Mouse (Mus musculus): ENCODE data around the gene Trim37. TPM values are rescaled to one million over a fixed set of nuclear protein-coding genes. Genes with fewer than 3 reads are reported as not detected.
A peak's percentile ranks its signal among the peaks of the same experiment; 100 is the strongest.

Gene Trim37
- total RNA-seq (2012; rRNA removed): 36.9 and 39.2 TPM in 2 replicates

DNA sequence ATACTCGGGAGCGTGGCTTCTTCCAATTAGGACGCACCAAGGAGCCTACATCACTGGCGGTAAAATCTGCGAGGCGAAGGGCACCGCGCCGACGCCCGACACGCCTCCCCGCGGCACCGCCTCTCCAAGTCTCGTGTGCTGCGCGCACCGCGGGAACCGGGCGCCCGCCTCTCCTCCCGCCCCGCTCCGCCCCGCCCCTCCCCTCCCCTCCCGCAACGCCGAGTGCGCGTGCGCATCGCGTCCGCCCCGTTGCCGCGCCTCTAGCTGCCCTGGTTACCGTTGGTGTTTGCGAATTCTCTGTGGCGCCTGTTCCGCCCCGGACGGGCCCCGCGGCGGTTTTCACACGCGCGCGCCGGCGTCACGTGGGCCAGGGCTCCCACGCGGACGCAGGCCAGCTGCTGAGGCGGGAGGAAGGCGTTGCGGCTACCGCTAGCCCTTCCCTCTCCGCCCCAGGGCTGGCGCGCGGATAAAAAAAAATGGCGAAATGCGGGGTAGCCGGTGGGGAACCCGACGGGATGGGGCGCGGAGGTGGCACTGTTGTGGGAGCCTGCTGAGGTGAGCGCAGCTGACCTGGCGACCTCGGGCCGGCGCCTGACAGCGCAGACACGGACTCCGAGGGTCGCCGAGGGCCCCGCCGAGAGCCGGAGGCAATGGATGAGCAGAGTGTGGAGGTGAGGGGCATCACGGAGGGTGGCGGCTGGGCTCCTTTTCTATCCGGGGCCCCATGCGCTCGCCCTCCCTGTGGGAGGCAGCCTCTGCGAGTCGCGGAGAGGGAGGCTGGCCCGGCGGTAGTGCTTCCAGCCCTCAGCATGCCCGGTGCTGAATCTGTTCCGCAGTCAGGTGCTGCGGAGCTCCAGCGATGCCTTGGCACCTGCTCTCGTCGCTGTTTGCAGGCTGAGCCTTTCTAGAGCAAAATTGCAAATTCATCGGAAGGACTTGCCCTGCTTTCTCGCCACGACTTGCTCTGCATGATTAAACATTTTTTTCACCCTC lies at the start of gene Trim37:
Trim37 (plus strand) TSS at position 254 of the 993 bp plus-strand sequence.
- 0 out of 2 replicates have a peak, but pooled peaks have one; percentile 10 for TF ChIP-seq ZNF384 (IDR thresholded peaks at IDR 0.05; ENCODE audit: low read depth, low read length)
- TF ChIP-seq ZC3H11A (IDR thresholded peaks at IDR 0.05; ENCODE audit: borderline replicate concordance, low read depth, low read length): no peak
- no peak for TF ChIP-seq HCFC1 (IDR thresholded peaks at IDR 0.05; ENCODE audit: borderline replicate concordance, insufficient read depth, low read length)
- TF ChIP-seq MAFK (IDR thresholded peaks at IDR 0.05; ENCODE audit: insufficient read depth, low read depth, low read length): no peak
- TF ChIP-seq CHD2 (IDR thresholded peaks at IDR 0.05; ENCODE audit: low read depth, low read length): peak; percentile 13; the same call in 1 of the 2 replicates
- Histone ChIP-seq H3K4me3 (ENCODE audit: insufficient read depth in 1 of 2, low read depth in 1 of 2, low read length in 2 of 2, poor library complexity in 1 of 2, severe bottlenecking in 1 of 2) (peak within 1 kb of the TSS; percentile 93 to 99), H3K9ac (ENCODE audit: insufficient read depth, low read depth, low read length, poor library complexity, severe bottlenecking) (peak within 1 kb of the TSS; percentile 98), H3K36me3 (ENCODE audit: control insufficient read depth, insufficient read depth, low read length, poor library complexity, severe bottlenecking) (peaks cover 18% of the 10 kb centered on the region), H3K9me3 (ENCODE audit: control insufficient read depth, insufficient read depth, low read depth, low read length) (no peaks in the 10 kb centered on the region), H3K4me1 (ENCODE audit: control insufficient read depth in 2 of 2, insufficient read depth in 2 of 2, low read length in 2 of 2, poor library complexity in 1 of 2) (peaks cover 0 to 4% of the 10 kb centered on the region in 2 experiments; a peak in 1 of 4 replicates), H3K27ac (ENCODE audit: insufficient read depth, low read depth, low read length, poor library complexity, severe bottlenecking) (peak within 1 kb of the TSS; percentile 89)
- peak; percentile 79 for DNase-seq (ENCODE audit: low read depth, low spot score)
- in situ Hi-C loops (cut with MboI; ENCODE audit: low sequenced_read_pairs in 2 of 2, unreplicated experiment in 2 of 2): no loop called here

DNA sequence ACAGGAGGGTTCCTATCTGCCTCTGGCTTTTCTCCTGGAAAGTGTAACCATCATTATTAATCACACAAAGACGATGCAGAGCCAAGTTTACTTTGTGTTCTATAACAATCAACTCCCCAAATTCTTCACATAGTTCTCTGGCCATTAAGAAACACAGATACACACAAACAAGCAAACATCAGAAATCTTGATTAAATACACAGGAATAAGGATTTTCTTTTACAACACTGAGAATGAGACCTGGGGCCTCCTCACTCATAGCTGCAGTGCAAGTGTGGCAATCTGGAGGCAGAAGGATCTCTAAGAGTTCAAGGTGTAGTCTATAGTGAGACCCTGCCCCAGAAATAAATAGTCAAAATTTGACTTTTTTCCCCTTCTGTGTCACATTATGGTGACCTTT lies 43.2 kb upstream of the Trim37 start:
- DNase-seq (ENCODE audit: low read depth, low spot score): no peak
- H3K9me3 ChIP-seq (ENCODE audit: control insufficient read depth, insufficient read depth, low read depth, low read length): no peaks in the 10 kb centered on the region
- no peak overlapping the region for H3K27ac ChIP-seq (ENCODE audit: insufficient read depth, low read depth, low read length, poor library complexity, severe bottlenecking)
- H3K4me3 ChIP-seq (ENCODE audit: insufficient read depth in 1 of 2, low read depth in 1 of 2, low read length in 2 of 2, poor library complexity in 1 of 2, severe bottlenecking in 1 of 2): no peak overlapping the region
- TF ChIP-seq CHD2 (IDR thresholded peaks at IDR 0.05; ENCODE audit: low read depth, low read length) (no peak), MAFK (IDR thresholded peaks at IDR 0.05; ENCODE audit: insufficient read depth, low read depth, low read length) (no peak), HCFC1 (IDR thresholded peaks at IDR 0.05; ENCODE audit: borderline replicate concordance, insufficient read depth, low read length) (no peak), ZNF384 (IDR thresholded peaks at IDR 0.05; ENCODE audit: low read depth, low read length) (peak; percentile 88)
- peaks cover 30% of the 10 kb centered on the region for H3K36me3 ChIP-seq (ENCODE audit: control insufficient read depth, insufficient read depth, low read length, poor library complexity, severe bottlenecking)
- in situ Hi-C loops (cut with MboI; ENCODE audit: low sequenced_read_pairs in 2 of 2, unreplicated experiment in 2 of 2): no loop called here
- no peak overlapping the region for H3K9ac ChIP-seq (ENCODE audit: insufficient read depth, low read depth, low read length, poor library complexity, severe bottlenecking)
- peaks cover 3 to 4% of the 10 kb centered on the region in 2 experiments; a peak in 1 of 4 replicates for H3K4me1 ChIP-seq (ENCODE audit: control insufficient read depth in 2 of 2, insufficient read depth in 2 of 2, low read length in 2 of 2, poor library complexity in 1 of 2)

DNA sequence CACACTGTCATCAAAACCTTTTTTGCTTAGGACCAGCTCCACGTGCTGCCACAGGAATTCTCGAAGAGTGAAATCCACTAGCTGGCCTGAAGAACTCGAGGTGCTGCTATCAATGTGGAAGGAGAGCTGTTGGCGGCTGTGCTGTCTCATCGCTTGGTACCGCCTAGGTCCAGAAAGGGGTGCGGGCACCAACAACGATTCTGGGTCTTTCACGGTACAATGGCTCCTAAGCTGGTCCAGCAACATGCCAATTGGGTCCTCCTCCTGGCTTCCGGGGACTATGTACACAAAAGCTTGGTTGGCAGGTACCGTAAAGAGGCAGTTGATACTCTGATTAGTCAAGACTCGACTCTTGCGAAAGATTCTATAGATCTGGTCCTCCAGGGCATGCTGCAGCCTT lies 41.4 kb upstream of the Trim37 start:
- Histone ChIP-seq H3K9ac (ENCODE audit: insufficient read depth, low read depth, low read length, poor library complexity, severe bottlenecking) (0 out of 2 replicates have a peak overlapping the region, but pooled peaks have one; percentile 97), H3K4me1 (ENCODE audit: control insufficient read depth in 2 of 2, insufficient read depth in 2 of 2, low read length in 2 of 2, poor library complexity in 1 of 2) (peaks cover 3 to 4% of the 10 kb centered on the region in 2 experiments; a peak in 1 of 4 replicates), H3K27ac (ENCODE audit: insufficient read depth, low read depth, low read length, poor library complexity, severe bottlenecking) (no peak overlapping the region; the same call in 1 of the 2 replicates), H3K4me3 (ENCODE audit: insufficient read depth in 1 of 2, low read depth in 1 of 2, low read length in 2 of 2, poor library complexity in 1 of 2, severe bottlenecking in 1 of 2) (peak overlapping the region; percentile 96 to 97), H3K9me3 (ENCODE audit: control insufficient read depth, insufficient read depth, low read depth, low read length) (no peaks in the 10 kb centered on the region), H3K36me3 (ENCODE audit: control insufficient read depth, insufficient read depth, low read length, poor library complexity, severe bottlenecking) (peaks cover 22% of the 10 kb centered on the region)
- TF ChIP-seq ZNF384 (IDR thresholded peaks at IDR 0.05; ENCODE audit: low read depth, low read length) (no peak), MAFK (IDR thresholded peaks at IDR 0.05; ENCODE audit: insufficient read depth, low read depth, low read length) (no peak), ZC3H11A (IDR thresholded peaks at IDR 0.05; ENCODE audit: borderline replicate concordance, low read depth, low read length) (no peak), HCFC1 (IDR thresholded peaks at IDR 0.05; ENCODE audit: borderline replicate concordance, insufficient read depth, low read length) (no peak), CHD2 (IDR thresholded peaks at IDR 0.05; ENCODE audit: low read depth, low read length) (no peak)
- in situ Hi-C loops (cut with MboI; ENCODE audit: low sequenced_read_pairs in 2 of 2, unreplicated experiment in 2 of 2): no loop called here
- no peak for DNase-seq (ENCODE audit: low read depth, low spot score)

DNA sequence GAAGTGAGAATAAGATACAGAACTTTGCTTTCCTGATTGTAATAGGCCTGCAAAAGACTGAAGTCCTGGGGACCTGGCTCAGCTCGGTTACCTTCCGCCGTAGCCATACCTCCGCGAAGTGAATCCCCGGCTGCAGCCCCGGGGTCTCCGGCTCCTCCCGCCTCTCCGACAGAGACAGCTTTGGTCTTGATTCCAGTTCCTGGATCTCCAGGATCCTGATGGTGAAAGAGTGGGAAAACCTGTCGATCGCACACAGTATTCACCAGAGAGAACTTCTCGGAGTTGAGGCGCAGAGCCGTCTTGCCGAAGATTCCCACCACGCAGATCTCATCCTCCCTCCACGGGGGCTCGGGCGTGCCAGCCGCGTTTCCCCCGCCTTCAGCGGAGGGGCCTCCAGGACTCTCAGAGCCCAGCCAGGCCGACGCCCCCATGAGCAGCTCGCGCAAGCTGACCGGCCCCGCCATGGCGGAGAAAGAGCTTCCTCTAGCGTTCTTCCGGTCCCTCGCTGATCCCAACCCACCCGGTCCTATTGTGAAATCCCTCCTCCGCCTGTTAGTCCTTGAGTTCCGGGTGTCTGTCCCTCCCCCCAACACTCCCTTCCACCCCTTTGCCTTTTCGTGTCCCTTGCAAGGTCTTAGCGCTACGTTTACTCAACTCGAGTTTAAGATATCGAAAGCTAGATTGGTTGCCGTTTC lies 40.4 kb upstream of the Trim37 start, which contains the start of gene Smg8:
Smg8 (minus strand) TSS at position 485 of the 695 bp plus-strand sequence.
- Histone ChIP-seq H3K9me3 (ENCODE audit: control insufficient read depth, insufficient read depth, low read depth, low read length) (no peaks in the 10 kb centered on the region), H3K36me3 (ENCODE audit: control insufficient read depth, insufficient read depth, low read length, poor library complexity, severe bottlenecking) (peaks cover 19% of the 10 kb centered on the region), H3K4me1 (ENCODE audit: control insufficient read depth in 2 of 2, insufficient read depth in 2 of 2, low read length in 2 of 2, poor library complexity in 1 of 2) (peaks cover 3 to 4% of the 10 kb centered on the region in 2 experiments; a peak in 1 of 4 replicates), H3K4me3 (ENCODE audit: insufficient read depth in 1 of 2, low read depth in 1 of 2, low read length in 2 of 2, poor library complexity in 1 of 2, severe bottlenecking in 1 of 2) (peak within 1 kb of the TSS; percentile 96 to 97), H3K27ac (ENCODE audit: insufficient read depth, low read depth, low read length, poor library complexity, severe bottlenecking) (peak within 1 kb of the TSS; percentile 42; the same call in 1 of the 2 replicates), H3K9ac (ENCODE audit: insufficient read depth, low read depth, low read length, poor library complexity, severe bottlenecking) (peak within 1 kb of the TSS; percentile 97)
- DNase-seq (ENCODE audit: low read depth, low spot score): peak; percentile 76
- in situ Hi-C loops (cut with MboI; ENCODE audit: low sequenced_read_pairs in 2 of 2, unreplicated experiment in 2 of 2): no loop called here
- TF ChIP-seq HCFC1 (IDR thresholded peaks at IDR 0.05; ENCODE audit: borderline replicate concordance, insufficient read depth, low read length): peak; percentile 88
- no peak for TF ChIP-seq ZC3H11A (IDR thresholded peaks at IDR 0.05; ENCODE audit: borderline replicate concordance, low read depth, low read length)
- peak; percentile 77 for TF ChIP-seq CHD2 (IDR thresholded peaks at IDR 0.05; ENCODE audit: low read depth, low read length)
- no peak for TF ChIP-seq MAFK (IDR thresholded peaks at IDR 0.05; ENCODE audit: insufficient read depth, low read depth, low read length)
- TF ChIP-seq ZNF384 (IDR thresholded peaks at IDR 0.05; ENCODE audit: low read depth, low read length): no peak

All from ES-E14 (cell line).